Mouse (Mus musculus) forebrain, embryonic 12.5 days (tissue): ENCODE data around the gene 4930407I10Rik. TPM values are rescaled to one million over a fixed set of nuclear protein-coding genes. Genes with fewer than 3 reads are reported as not detected.

Experiments
- ATAC-seq: fragments of 200-750 bp; cut with Nextera tagmentation; 2 replicates; pipeline ENCODE4 v1.8.0; 2017; ENCODE audit warnings: moderate TSS enrichment; ENCODE audit not compliant: low FRiP score
- H3K27ac ChIP-seq: fragments of 300-500 bp; sonication (generic); 2 replicates; pipeline ENCODE4 v1.5.1; 2016; ENCODE audit warnings: mild to moderate bottlenecking
- H3K27me3 ChIP-seq: fragments of 300-500 bp; sonication (generic); 2 replicates; pipeline ENCODE4 v1.6.1; 2016; ENCODE audit warnings: mild to moderate bottlenecking
- H3K36me3 ChIP-seq: fragments of 300-500 bp; sonication (generic); replicated peaks from 2 replicates; pipeline ENCODE4 v1.6.1; 2016; ENCODE audit warnings: mild to moderate bottlenecking
- H3K4me1 ChIP-seq: fragments of 300-500 bp; sonication (generic); 2 replicates; pipeline ENCODE4 v1.6.1; 2016
- H3K4me2 ChIP-seq: fragments of 300-500 bp; sonication (generic); 2 replicates; pipeline ENCODE4 v1.6.1; 2016; ENCODE audit warnings: mild to moderate bottlenecking, moderate library complexity
- H3K4me3 ChIP-seq: fragments of 300-500 bp; sonication (generic); replicated peaks from 2 replicates; pipeline ENCODE4 v1.5.1; 2016; ENCODE audit warnings: mild to moderate bottlenecking
- H3K9ac ChIP-seq: fragments of 300-500 bp; sonication (generic); 2 replicates; pipeline ENCODE4 v1.6.1; 2016; ENCODE audit warnings: mild to moderate bottlenecking
- H3K9me3 ChIP-seq: fragments of 300-500 bp; sonication (generic); 2 replicates; pipeline ENCODE4 v1.6.1; 2016
- WGBS: fragments of 180-500 bp; shearing (Covaris S2); methylation state at CpG from one replicate; pipeline ENCODE4 v1.1.7; 2016; 5-methylcytosine and 5-hydroxymethylcytosine counted together
- polyA plus RNA-seq: library from polyadenylated mRNA; unstranded; fragments of >200 nt; fragmentation: Nextera tagmentation; extraction: Ambion mirVana; gene quantifications from 2 replicates; pipeline ENCODE4 v1.2.1, GENCODE M21; 2016

The 4930407I10Rik gene
- polyA plus RNA-seq, result 0.06 TPM in 1 of 2 replicates, not detected in the other

DNA sequence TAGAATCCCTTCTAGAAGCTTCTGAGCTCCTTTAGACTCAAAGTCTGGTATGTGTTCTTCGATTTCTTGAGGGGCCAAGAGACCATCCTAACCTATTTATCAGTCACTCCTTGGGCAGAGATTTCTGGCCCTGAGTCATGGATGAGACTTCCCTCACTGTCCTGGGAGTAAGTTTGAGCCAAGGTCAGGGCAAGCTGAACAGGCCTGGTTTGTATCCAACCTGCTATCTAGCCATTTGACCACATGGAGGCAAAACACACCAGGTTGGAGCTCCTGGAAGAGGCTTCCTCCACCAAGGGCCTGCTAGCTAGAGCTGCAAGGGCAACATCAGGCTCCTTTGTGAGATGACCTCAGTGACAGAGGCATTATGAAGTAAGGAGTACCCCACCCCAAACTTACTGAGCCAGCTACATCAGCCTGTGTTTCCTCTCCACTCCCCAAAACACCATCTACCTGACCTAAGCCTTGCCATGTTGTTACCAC is at the start of gene 4930407I10Rik:
Gene 4930407I10Rik (plus strand): TSS at position 433 of the 483 bp plus-strand sequence.
- WGBS, result 74% methylated on average over 1 of the region's 1 CpGs
- no peak for ATAC-seq
- no peaks in the 10 kb centered on the region for H3K4me1 ChIP-seq
- no peak within 1 kb of the TSS for H3K9ac ChIP-seq
- H3K27ac ChIP-seq, result no peak within 1 kb of the TSS
- no peak within 1 kb of the TSS for H3K4me2 ChIP-seq
- H3K36me3 ChIP-seq, result no peaks in the 10 kb centered on the region
- H3K27me3 ChIP-seq, result peaks cover 15% of the 10 kb centered on the region
- H3K9me3 ChIP-seq, result no peaks in the 10 kb centered on the region
- H3K4me3 ChIP-seq, result no peak within 1 kb of the TSS

DNA sequence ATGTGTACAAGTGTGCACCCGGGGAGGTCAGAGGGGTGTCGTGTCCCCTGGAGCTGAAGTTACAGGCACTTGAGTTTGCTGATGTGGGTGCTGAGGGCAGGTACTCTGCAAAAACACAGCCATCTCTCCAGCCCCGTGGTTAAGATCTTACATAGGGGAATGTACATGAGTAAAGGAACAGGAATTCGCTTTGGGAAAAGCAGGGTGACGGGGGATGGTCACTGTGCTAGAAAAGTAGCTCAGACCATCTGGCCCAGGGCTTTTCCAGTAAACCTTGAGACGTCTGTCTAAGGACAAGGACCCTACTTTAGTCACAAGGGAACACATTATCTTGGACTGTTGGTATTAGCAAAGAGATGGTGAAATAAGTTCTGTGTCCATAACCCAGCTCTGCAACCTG is 47.0 kb upstream of the 4930407I10Rik start:
- Histone ChIP-seq H3K9ac (no peak overlapping the region), H3K27ac (no peak overlapping the region), H3K4me1 (peaks cover 21% of the 10 kb centered on the region), H3K27me3 (no peaks in the 10 kb centered on the region), H3K4me2 (no peak overlapping the region), H3K9me3 (no peaks in the 10 kb centered on the region), H3K36me3 (0 out of 2 replicates have a peak, but pooled peaks cover 5% of the 10 kb centered on the region), H3K4me3 (no peak overlapping the region)
- ATAC-seq, result no peak
- WGBS, result 89% methylated on average over 6 of the region's 6 CpGs

DNA sequence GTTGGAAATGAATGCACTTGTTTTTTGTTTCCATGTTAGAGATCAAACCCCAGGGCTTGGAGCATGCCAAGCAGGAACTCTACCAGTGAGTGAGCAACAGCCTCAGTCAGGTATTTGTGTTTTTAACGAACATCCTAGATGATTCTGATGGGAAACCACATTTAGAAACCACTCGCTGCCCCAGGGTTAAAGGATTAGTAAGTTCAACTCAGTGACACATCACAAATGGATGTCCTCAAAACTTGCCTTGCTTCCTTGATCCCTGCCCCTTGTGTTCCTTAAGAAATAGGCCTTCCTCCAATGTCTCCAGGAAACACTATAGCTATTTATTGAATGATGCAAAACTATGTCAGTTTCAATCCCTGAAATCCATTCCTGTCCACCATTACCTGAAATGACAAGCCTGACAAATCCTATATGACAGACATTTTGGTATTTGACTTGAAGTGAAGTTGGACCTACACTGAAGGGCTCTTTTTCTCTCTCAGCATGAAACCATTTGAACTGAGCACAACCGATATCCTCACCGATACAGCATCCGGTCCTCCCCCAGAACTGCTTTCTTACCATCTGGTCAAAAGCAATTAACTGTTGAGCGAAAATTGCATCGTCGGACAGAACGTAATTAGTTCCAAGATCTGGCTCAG is 44.1 kb upstream of the 4930407I10Rik start:
- ATAC-seq, result no peak
- Histone ChIP-seq H3K36me3 (peaks cover 15% of the 10 kb centered on the region), H3K4me2 (peak overlapping the region; percentile 94), H3K4me1 (peaks cover 22% of the 10 kb centered on the region), H3K9me3 (no peaks in the 10 kb centered on the region), H3K27ac (no peak overlapping the region), H3K4me3 (peak overlapping the region; percentile 92), H3K9ac (peak overlapping the region; percentile 94), H3K27me3 (no peaks in the 10 kb centered on the region)
- 16% methylated on average over 9 of the region's 9 CpGs for WGBS

DNA sequence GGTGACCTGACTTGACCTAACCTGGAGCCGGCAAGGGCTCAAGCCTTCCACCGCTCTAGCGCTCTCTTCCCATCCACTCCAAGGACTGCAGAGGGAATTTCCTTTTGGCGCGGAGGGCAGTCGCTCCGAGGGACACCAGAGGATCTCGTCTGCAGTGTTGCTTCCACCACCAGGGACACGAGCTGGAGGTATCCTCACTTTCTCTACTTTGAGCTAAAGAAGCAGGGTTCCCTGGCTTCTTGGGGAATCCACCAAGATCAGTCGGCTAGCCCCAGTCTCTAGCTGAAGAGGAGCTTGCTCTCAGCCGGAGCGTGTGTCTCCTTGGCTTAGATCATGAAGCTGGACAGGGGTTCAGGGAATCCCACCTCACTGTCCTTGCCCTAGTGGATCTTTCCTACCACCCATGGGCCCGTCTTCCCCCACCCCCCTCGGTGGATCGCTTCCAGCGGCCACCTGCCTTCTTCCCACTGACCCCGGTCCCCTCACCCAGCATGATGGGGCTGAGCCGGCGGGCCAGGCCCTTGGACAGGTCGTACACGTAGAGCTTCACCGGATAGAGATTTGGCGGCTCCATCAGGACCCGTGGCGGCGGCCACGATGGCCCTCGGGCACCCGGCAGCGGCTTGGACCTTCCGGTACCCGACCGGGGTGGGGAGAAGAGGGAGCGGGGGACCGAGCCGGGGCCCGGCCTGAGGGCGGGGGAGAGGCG is 43.4 kb upstream of the 4930407I10Rik start:
- Histone ChIP-seq H3K4me2 (peak overlapping the region; percentile 94), H3K4me3 (peak overlapping the region; percentile 92), H3K27ac (peak overlapping the region; percentile 74), H3K9ac (peak overlapping the region; percentile 94), H3K4me1 (peaks cover 22% of the 10 kb centered on the region), H3K36me3 (peaks cover 18% of the 10 kb centered on the region), H3K27me3 (no peaks in the 10 kb centered on the region), H3K9me3 (no peaks in the 10 kb centered on the region)
- WGBS, result under 1% methylated on average over 39 of the region's 39 CpGs
- no peak for ATAC-seq

DNA sequence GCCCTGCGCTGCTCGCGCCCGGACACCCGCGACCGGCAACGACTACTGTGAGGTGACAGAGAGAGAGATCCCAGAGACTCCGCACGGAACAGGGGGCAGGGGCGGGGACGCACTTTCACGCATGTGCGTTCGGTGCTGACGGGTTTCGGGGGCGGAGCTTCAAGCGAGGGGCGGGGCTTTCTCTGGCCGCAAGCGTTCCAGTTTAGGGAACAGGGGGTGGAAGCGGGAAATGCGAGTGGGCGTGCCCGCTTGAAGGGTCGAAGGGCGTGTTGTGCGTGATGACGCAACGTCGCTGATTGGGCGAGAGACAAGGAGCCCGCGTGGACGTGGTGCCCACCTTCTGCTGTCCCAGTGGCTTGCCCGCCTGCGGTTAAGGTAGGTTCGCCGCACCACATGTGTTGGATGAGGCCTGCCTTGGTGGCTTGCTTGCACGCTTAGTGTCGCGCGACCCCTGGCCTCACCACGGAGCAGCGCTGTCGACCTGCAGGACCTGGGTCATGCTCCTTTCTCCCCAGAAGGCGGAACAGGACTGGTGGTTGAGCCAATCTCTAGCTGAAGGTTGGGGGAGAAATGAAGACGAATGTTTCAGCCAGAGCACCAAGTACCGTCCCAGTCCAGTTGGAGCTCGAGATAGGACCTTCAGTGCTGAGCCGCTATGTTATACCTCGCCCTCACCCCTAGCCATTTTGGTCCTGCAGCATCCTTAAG is 42.7 kb upstream of the 4930407I10Rik start:
- Histone ChIP-seq H3K4me1 (peaks cover 22% of the 10 kb centered on the region), H3K4me2 (peak overlapping the region; percentile 94), H3K27me3 (no peaks in the 10 kb centered on the region), H3K36me3 (peaks cover 18% of the 10 kb centered on the region), H3K4me3 (peak overlapping the region; percentile 92), H3K9me3 (no peaks in the 10 kb centered on the region), H3K9ac (peak overlapping the region; percentile 94), H3K27ac (peak overlapping the region; percentile 74)
- ATAC-seq, result peak; percentile 97
- under 1% methylated on average over 53 of the region's 53 CpGs for WGBS

DNA sequence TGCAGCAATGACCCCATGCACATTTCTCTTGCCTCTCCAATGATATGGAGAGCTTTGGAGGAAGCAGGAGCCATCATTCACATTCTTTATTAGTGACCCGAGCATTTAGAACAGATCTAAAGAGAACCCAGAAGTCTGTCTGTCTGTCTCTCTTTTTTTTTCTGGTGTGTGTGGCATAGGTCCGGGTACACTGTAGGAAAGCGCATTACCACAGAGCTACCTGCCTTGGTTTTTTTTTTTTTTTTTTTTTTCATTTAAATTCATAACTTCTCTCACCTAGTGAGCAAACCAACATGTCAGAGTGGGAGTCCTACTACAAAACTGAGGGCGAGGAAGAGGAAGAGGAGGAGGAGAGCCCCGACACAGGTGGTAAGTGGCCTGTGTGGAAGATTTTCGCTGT is 42.1 kb upstream of the 4930407I10Rik start:
- H3K9me3 ChIP-seq, result no peaks in the 10 kb centered on the region
- peak overlapping the region; percentile 92 for H3K4me3 ChIP-seq
- peaks cover 18% of the 10 kb centered on the region for H3K36me3 ChIP-seq
- H3K27me3 ChIP-seq, result no peaks in the 10 kb centered on the region
- peaks cover 22% of the 10 kb centered on the region for H3K4me1 ChIP-seq
- peak overlapping the region; percentile 94 for H3K4me2 ChIP-seq
- peak overlapping the region; percentile 70 for H3K27ac ChIP-seq
- peak overlapping the region; percentile 94 for H3K9ac ChIP-seq
- ATAC-seq, result no peak
- WGBS, result 20% methylated on average over 6 of the region's 6 CpGs

DNA sequence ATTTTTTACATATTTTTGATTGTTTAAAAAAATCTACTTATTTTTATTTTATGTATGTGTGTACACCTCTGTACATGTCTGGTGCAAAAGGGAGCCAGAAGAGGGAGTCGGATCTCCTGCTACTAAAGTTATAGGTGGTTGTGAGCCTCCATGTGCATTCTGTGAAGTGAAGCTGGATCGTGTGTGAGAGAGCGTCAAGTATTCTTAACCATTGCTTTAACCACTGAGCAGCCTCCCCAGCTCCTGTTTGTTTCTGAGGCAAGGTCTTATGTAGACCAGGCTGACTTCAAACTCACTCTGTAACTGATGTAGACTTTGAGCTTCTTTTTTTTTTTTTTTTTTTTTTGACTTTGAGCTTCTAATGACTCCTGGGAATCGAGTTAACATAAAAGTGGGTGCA is 41.5 kb upstream of the 4930407I10Rik start:
- no peak overlapping the region for H3K4me3 ChIP-seq
- no peaks in the 10 kb centered on the region for H3K27me3 ChIP-seq
- no peak overlapping the region for H3K9ac ChIP-seq
- peaks cover 22% of the 10 kb centered on the region for H3K4me1 ChIP-seq
- no peak overlapping the region for H3K4me2 ChIP-seq
- WGBS, result 75% methylated on average over 4 of the region's 4 CpGs
- no peak for ATAC-seq
- H3K27ac ChIP-seq, result no peak overlapping the region
- no peaks in the 10 kb centered on the region for H3K9me3 ChIP-seq
- peaks cover 18% of the 10 kb centered on the region for H3K36me3 ChIP-seq

DNA sequence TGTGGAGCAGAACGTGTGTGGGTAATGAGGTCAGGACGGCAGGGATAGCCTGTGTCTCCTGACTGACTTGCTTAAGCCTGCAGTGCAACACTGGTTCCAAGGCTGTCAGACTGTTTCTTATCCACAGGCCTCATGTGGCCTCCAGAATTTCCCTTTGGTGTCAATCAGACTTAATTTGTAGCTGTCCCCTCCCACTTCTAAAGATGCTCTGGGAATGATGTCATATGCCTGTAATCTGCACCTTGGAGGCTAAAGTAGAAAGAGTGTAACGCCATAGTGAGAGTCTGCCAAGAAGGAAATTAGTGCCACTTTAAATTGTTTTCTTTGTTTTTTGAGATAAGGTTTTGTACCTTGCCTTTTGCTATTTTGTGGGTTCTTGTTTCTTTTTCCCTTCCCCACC is 39.7 kb upstream of the 4930407I10Rik start:
- Histone ChIP-seq H3K4me2 (no peak overlapping the region), H3K27ac (no peak overlapping the region), H3K4me1 (peaks cover 18% of the 10 kb centered on the region), H3K9me3 (no peaks in the 10 kb centered on the region), H3K36me3 (peaks cover 35% of the 10 kb centered on the region), H3K9ac (no peak overlapping the region), H3K27me3 (no peaks in the 10 kb centered on the region), H3K4me3 (no peak overlapping the region)
- 86% methylated on average over 3 of the region's 3 CpGs for WGBS
- no peak for ATAC-seq

DNA sequence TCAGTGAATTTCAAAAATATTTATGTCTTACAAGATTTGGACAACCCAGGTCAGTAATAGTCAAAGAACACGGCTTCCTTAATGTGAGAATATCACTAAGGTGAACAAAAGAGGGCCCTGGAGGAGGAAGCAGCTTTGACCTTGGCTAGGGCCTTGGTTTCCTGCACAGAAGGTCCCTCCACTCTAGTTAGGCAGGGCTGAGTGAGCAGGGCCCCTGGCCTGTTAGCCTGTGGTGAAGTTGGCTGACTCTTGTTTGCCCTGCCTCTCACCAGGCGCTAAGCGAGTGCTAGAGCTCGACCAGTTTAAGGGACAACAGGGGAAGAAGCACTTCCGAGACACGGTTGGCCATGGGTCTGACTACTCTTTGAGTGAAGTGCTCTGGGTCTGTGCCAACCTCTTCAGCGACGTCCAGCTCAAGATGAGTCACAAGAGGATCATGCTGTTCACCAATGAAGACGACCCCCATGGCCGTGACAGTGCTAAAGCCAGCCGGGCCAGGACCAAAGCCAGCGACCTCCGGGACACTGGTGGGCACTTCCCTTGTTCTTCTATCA is 36.3 kb upstream of the 4930407I10Rik start:
- Histone ChIP-seq H3K4me1 (no peaks in the 10 kb centered on the region), H3K9ac (no peak overlapping the region), H3K9me3 (no peaks in the 10 kb centered on the region), H3K27me3 (no peaks in the 10 kb centered on the region), H3K27ac (no peak overlapping the region), H3K4me2 (no peak overlapping the region), H3K4me3 (no peak overlapping the region), H3K36me3 (peaks cover 68% of the 10 kb centered on the region)
- WGBS, result 92% methylated on average over 13 of the region's 13 CpGs
- ATAC-seq, result no peak

DNA sequence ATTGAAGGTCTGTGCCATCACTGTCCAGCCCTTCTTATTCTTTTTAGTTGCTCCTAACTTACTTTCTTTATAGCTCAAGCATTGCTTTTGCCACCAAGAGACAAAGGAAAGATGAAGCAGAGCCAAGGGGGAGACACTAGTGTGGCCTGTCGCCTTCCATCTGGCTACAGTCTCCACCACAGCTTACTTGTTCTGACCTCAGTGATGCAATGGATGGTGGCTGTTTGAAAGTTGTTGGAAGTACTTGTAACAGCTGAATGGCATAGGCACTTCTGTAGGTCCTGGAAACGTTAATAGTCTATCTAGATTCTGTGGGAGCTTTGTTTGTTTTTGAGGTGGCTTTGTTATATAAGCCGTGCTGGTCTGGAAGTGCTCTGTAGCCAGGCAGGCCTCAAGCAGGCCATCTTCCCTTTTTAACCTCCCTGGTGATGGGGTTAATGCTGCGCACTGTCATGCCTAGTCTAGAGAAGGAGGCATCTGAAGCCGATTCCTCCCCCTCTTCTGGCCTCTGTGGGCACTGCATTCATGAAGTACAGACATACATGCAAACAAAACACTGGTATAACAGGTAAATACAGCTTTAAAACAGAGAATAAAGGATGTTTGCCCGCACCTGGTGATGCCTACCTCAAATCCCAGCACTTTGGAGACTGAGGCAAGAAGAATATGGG is 34.9 kb upstream of the 4930407I10Rik start:
- WGBS, result 90% methylated on average over 6 of the region's 6 CpGs
- Histone ChIP-seq H3K9me3 (no peaks in the 10 kb centered on the region), H3K36me3 (peaks cover 80% of the 10 kb centered on the region), H3K27ac (no peak overlapping the region), H3K27me3 (no peaks in the 10 kb centered on the region), H3K4me3 (no peak overlapping the region), H3K4me2 (no peak overlapping the region), H3K4me1 (no peaks in the 10 kb centered on the region), H3K9ac (no peak overlapping the region)
- no peak for ATAC-seq

DNA sequence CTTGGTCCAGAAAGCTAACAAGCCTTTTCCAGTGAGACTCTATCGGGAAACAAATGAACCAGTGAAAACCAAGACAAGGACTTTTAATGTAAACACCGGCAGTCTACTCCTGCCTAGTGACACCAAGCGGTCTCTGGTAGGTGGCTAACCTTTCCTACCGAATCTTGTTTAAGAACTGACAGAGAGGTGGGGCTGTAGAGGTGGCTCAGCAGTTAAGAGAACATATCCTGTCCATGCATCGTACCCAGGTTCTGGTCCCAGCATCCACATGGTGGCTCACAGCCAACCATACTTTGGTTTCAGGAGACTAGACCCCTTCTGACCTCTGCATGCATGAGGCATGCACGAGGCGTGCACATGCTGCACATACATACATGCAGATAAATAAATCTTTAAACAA is 31.7 kb upstream of the 4930407I10Rik start:
- no peak for ATAC-seq
- peaks cover 98% of the 10 kb centered on the region for H3K36me3 ChIP-seq

DNA sequence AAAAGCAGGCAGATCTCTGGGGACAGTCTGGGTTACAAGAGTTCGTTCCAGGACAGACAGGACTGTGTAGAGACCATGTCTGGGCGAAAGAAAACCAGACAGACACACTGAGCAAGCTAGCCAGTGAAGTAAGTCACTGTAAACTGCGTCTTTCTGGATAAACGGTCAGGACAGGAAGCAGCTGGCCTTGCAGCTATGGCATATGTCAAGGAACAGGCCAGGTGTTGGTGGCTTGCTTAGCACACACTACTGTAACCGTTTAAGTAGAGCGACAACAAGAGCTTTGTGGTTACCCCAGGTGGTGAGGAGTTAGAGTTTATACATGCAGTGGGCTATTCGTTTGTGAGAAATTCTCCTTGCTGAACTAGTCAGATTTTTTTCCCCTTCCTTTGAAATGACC is 31.2 kb upstream of the 4930407I10Rik start:
- H3K27me3 ChIP-seq, result no peaks in the 10 kb centered on the region
- no peaks in the 10 kb centered on the region for H3K4me1 ChIP-seq
- H3K4me2 ChIP-seq, result no peak overlapping the region
- no peak for ATAC-seq
- H3K36me3 ChIP-seq, result peaks cover 97% of the 10 kb centered on the region
- no peak overlapping the region for H3K4me3 ChIP-seq
- no peak overlapping the region for H3K27ac ChIP-seq
- H3K9me3 ChIP-seq, result no peaks in the 10 kb centered on the region
- no peak overlapping the region for H3K9ac ChIP-seq
- WGBS, result 94% methylated on average over 7 of the region's 7 CpGs

More for the DNA sequence above, 31.7 kb upstream of the 4930407I10Rik start:
- H3K9me3 ChIP-seq, result no peaks in the 10 kb centered on the region
- 94% methylated on average over 7 of the region's 7 CpGs for WGBS
- H3K4me3 ChIP-seq, result no peak overlapping the region
- H3K9ac ChIP-seq, result no peak overlapping the region
- H3K4me1 ChIP-seq, result no peaks in the 10 kb centered on the region
- H3K27me3 ChIP-seq, result no peaks in the 10 kb centered on the region
- no peak overlapping the region for H3K4me2 ChIP-seq
- no peak overlapping the region for H3K27ac ChIP-seq
